ENCODE assay signal across 10 mouse cellular contexts in genomic region chr12:55474209-55474583, GRCm38 (mm10). TPM values are rescaled to one million over a fixed set of nuclear protein-coding genes. Genes with fewer than 3 reads are reported as not detected.
A peak's percentile ranks its signal among the peaks of the same experiment; 100 is the strongest.
DNase-seq lines count a peak whose midpoint lies in the region; ATAC-seq and TF ChIP-seq lines count a peak whose summit lies in the region.
"Had no signal": no experiment of that assay in that cellular context is flagged by ENCODE, and none has a peak within 500 bp of the region (broad histone marks: within the 10 kb centered on the region; RNA-seq: fewer than 3 reads in every experiment).

No protein-coding gene starts in this region.

- H3K4me2 ChIP-seq in intestine, embryonic 16.5 days (ENCODE audit: low read depth, low read length): no peak overlapping the region
- no peak overlapping the region for H3K4me2 ChIP-seq in intestine, embryonic 15.5 days (replicated peaks)
- H3K4me2 ChIP-seq in midbrain, postnatal 0 days (ENCODE audit: low read depth, low read length, poor library complexity, severe bottlenecking): no peak overlapping the region
- 0 out of 2 replicates have a peak overlapping the region, but pooled peaks have one; percentile 23 for H3K4me2 ChIP-seq in liver, postnatal 0 days (ENCODE audit: low read depth, low read length)
- H3K4me2 ChIP-seq: hindbrain, embryonic 13.5 days had no signal

- no peak overlapping the region for H3K4me3 ChIP-seq in intestine, embryonic 16.5 days (ENCODE audit: low read length)
- H3K4me3 ChIP-seq in intestine, embryonic 15.5 days (replicated peaks): no peak overlapping the region
- H3K4me3 ChIP-seq in midbrain, embryonic 10.5 days: no peak overlapping the region
- no peak overlapping the region for H3K4me3 ChIP-seq in midbrain, postnatal 0 days (ENCODE audit: low read depth, low read length)
- H3K4me3 ChIP-seq in liver, postnatal 0 days (ENCODE audit: low read depth, low read length): no peak overlapping the region
- H3K4me3 ChIP-seq: hindbrain, embryonic 13.5 days had no signal

- no peaks in the 10 kb centered on the region for H3K27me3 ChIP-seq in intestine, embryonic 16.5 days (replicated peaks; ENCODE audit: control insufficient read depth, insufficient read depth, low read length)
- no peaks in the 10 kb centered on the region for H3K27me3 ChIP-seq in intestine, embryonic 15.5 days (replicated peaks)
- H3K27me3 ChIP-seq in midbrain, embryonic 10.5 days (ENCODE audit: low read depth, poor library complexity, severe bottlenecking): peaks cover 11% of the 10 kb centered on the region
- no peaks in the 10 kb centered on the region for H3K27me3 ChIP-seq in midbrain, postnatal 0 days (ENCODE audit: insufficient read depth, low read length)
- H3K27me3 ChIP-seq in liver, postnatal 0 days (ENCODE audit: insufficient read depth, low read length): no peaks in the 10 kb centered on the region
- H3K27me3 ChIP-seq: hindbrain, embryonic 13.5 days had no signal

- 80% methylated on average over 13 of the region's 13 CpGs for WGBS in intestine, embryonic 16.5 days
- 83% methylated on average over 13 of the region's 13 CpGs for WGBS in intestine, embryonic 15.5 days
- WGBS in midbrain, embryonic 10.5 days: 88% methylated on average over 13 of the region's 13 CpGs
- 81% methylated on average over 13 of the region's 13 CpGs for WGBS in midbrain, postnatal 0 days
- 56% methylated on average over 13 of the region's 13 CpGs for WGBS in liver, postnatal 0 days (ENCODE audit: insufficient replicate concordance)

- H3K4me1 ChIP-seq in intestine, embryonic 16.5 days (ENCODE audit: control insufficient read depth, insufficient read depth, low read length): peaks cover 16% of the 10 kb centered on the region
- peaks cover 10% of the 10 kb centered on the region for H3K4me1 ChIP-seq in intestine, embryonic 15.5 days (replicated peaks)
- peaks cover 29% of the 10 kb centered on the region for H3K4me1 ChIP-seq in midbrain, embryonic 10.5 days
- H3K4me1 ChIP-seq in midbrain, postnatal 0 days (ENCODE audit: insufficient read depth, low read length): no peaks in the 10 kb centered on the region
- peaks cover 20% of the 10 kb centered on the region for H3K4me1 ChIP-seq in liver, postnatal 0 days (ENCODE audit: insufficient read depth)

- H3K9me3 ChIP-seq in intestine, embryonic 16.5 days (ENCODE audit: control insufficient read depth, low read length): no peaks in the 10 kb centered on the region
- no peaks in the 10 kb centered on the region for H3K9me3 ChIP-seq in intestine, embryonic 15.5 days
- no peaks in the 10 kb centered on the region for H3K9me3 ChIP-seq in midbrain, embryonic 10.5 days (replicated peaks)
- no peaks in the 10 kb centered on the region for H3K9me3 ChIP-seq in midbrain, postnatal 0 days (ENCODE audit: low read length)
- no peaks in the 10 kb centered on the region for H3K9me3 ChIP-seq in liver, postnatal 0 days (ENCODE audit: low read length)
- H3K9me3 ChIP-seq: hindbrain, embryonic 13.5 days had no signal

- H3K9ac ChIP-seq in intestine, embryonic 16.5 days (ENCODE audit: low read depth, low read length): peak overlapping the region; percentile 39; the same call in 1 of the 2 replicates
- no peak overlapping the region for H3K9ac ChIP-seq in intestine, embryonic 15.5 days
- H3K9ac ChIP-seq in midbrain, postnatal 0 days (replicated peaks; ENCODE audit: low read length, poor library complexity, severe bottlenecking): no peak overlapping the region
- no peak overlapping the region for H3K9ac ChIP-seq in liver, postnatal 0 days (replicated peaks)
- H3K9ac ChIP-seq: hindbrain, embryonic 13.5 days had no signal

- TF ChIP-seq CTCF in midbrain, postnatal 0 days (IDR thresholded peaks at IDR 0.05): no peak
- no peak for TF ChIP-seq CTCF in liver, postnatal 0 days (IDR thresholded peaks at IDR 0.05; ENCODE audit: low read depth)

- ATAC-seq in intestine, embryonic 16.5 days: no peak
- no peak for ATAC-seq in intestine, embryonic 15.5 days
- no peak for ATAC-seq in midbrain, postnatal 0 days (ENCODE audit: low FRiP score)
- peak; percentile 24; the same call in 1 of the 2 replicates for ATAC-seq in liver, postnatal 0 days
- no peak for ATAC-seq in activated CD4-positive, CD25-positive, alpha-beta regulatory T cell, adult 4 months

- H3K36me3 ChIP-seq in intestine, embryonic 16.5 days (ENCODE audit: control insufficient read depth, insufficient read depth, low read length): no peaks in the 10 kb centered on the region
- no peaks in the 10 kb centered on the region for H3K36me3 ChIP-seq in intestine, embryonic 15.5 days
- H3K36me3 ChIP-seq in midbrain, embryonic 10.5 days: no peaks in the 10 kb centered on the region
- no peaks in the 10 kb centered on the region for H3K36me3 ChIP-seq in midbrain, postnatal 0 days (ENCODE audit: insufficient read depth, low read length)
- H3K36me3 ChIP-seq in liver, postnatal 0 days (replicated peaks; ENCODE audit: insufficient read depth, low read length): no peaks in the 10 kb centered on the region
- H3K36me3 ChIP-seq: hindbrain, embryonic 13.5 days had no signal

- DNase-seq in midbrain, embryonic 10.5 days (ENCODE audit: low spot score): no peak
- no peak for DNase-seq in midbrain, postnatal 0 days (ENCODE audit: low spot score)
- no peak for DNase-seq in liver, postnatal 0 days
- peak; percentile 53 for DNase-seq in thymus, postnatal 4 days
- DNase-seq in natural killer cell, adult 2 months (ENCODE audit: low spot score in 2 of 2): no peak
- DNase-seq: left cerebral cortex, postnatal 4 days had no signal

- TF ChIP-seq EP300 in liver, postnatal 0 days (IDR thresholded peaks at IDR 0.05; ENCODE audit: low read depth): no peak

- peak overlapping the region; percentile 26; the same call in 1 of the 2 replicates for H3K27ac ChIP-seq in intestine, embryonic 16.5 days (ENCODE audit: low read length)
- H3K27ac ChIP-seq in intestine, embryonic 15.5 days: no peak overlapping the region
- H3K27ac ChIP-seq in midbrain, embryonic 10.5 days (replicated peaks): 0 out of 2 replicates have a peak overlapping the region, but pooled peaks have one; percentile 19
- H3K27ac ChIP-seq in midbrain, postnatal 0 days (ENCODE audit: low read depth, low read length): no peak overlapping the region
- H3K27ac ChIP-seq in liver, postnatal 0 days (ENCODE audit: low read depth): peak overlapping the region; percentile 64; the same call in 1 of the 2 replicates
- H3K27ac ChIP-seq: hindbrain, embryonic 13.5 days had no signal

RNA-seq across cellular contexts. Expression of gene Nfkbia, which starts 18.3 kb away (rescaled TPM):
- 75.5 and 83.8 TPM in 2 replicates for polyA plus RNA-seq in intestine, embryonic 16.5 days (2015; fragmentation: Nextera tagmentation; extraction: Ambion mirVana)
- 72.5 and 74.2 TPM in 2 replicates for polyA plus RNA-seq in intestine, embryonic 15.5 days (2015; fragmentation: Nextera tagmentation; extraction: Ambion mirVana)
- 39.0 and 43.8 TPM in 2 replicates for polyA plus RNA-seq in midbrain, embryonic 10.5 days (2016; fragmentation: Nextera tagmentation; extraction: Ambion mirVana)
- total RNA-seq in midbrain, postnatal 0 days (2014; rRNA removed): 40.8 and 51.4 TPM in 2 replicates
- polyA plus RNA-seq in midbrain, postnatal 0 days (2015; fragmentation: Nextera tagmentation; extraction: Ambion mirVana): 74.6 and 77.3 TPM in 2 replicates
- 27.9 and 38.5 TPM in 2 replicates for polyA plus RNA-seq in liver, postnatal 0 days (2015; fragmentation: Nextera tagmentation; extraction: Ambion mirVana)
- polyA plus RNA-seq in activated CD4-positive, CD25-positive, alpha-beta regulatory T cell, adult 4 months (2017; shearing (Covaris generic)): 100 to 1,000 TPM; 513 to 551 TPM

Comparison
In these comparisons a context has a peak if more than half of its experiments do, and no peak if none do; other contexts are left out.
1. H3K27ac ChIP-seq: peak in intestine, embryonic 16.5 days (single experiment), midbrain, embryonic 10.5 days (single experiment) and liver, postnatal 0 days (single experiment); none in intestine, embryonic 15.5 days (single experiment) and midbrain, postnatal 0 days (single experiment).